Mouse (Mus musculus) spleen, adult 2 months (tissue): ENCODE results near the gene Ppm1g.

Experiments used
- CTCF ChIP-seq: fragments of 200-500 bp; IDR thresholded peaks from 2 replicates; pipeline ENCODE4 v1.5.1; 2011; ENCODE audit warnings: mild to moderate bottlenecking, inconsistent platforms; ENCODE audit not compliant: insufficient read depth, insufficient read length, insufficient replicate concordance; ENCODE audit errors: extremely low read depth
- POLR2A ChIP-seq: fragments of 200-500 bp; IDR thresholded peaks from 2 replicates; pipeline ENCODE4 v1.6.1; 2011; ENCODE audit warnings: low read depth, low read length, inconsistent platforms

DNA sequence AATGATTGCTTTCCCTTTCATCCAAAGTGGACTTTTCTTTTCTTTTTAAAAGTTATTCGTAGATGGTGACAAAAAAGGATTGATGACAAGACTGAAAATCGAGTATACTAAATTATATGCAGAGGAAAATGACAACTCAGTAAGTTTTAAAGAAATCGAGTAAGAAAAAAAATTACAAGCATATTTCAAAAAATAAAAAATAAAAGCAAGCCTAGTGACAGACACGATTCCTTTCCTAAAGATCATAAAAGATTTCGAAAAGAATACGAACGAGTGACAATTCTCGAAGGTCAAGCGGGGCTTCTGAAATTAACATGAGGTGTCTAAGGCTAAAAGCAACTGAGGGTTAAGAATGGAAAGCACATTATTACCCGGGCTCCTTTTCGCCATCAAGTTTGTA is 1.0 kb downstream of the Ppm1g start:
- TF ChIP-seq CTCF (no peak), POLR2A (no peak)
